Comparison of ENCODE assay signal across 20 mouse cellular contexts in genomic region chr9:67241683-67242082, GRCm38 (mm10).
DNase-seq lines count a peak whose midpoint lies in the region; ATAC-seq and TF ChIP-seq lines count a peak whose summit lies in the region.
"Had no signal": no experiment of that assay in that cellular context is flagged by ENCODE, and none has a peak within 500 bp of the region (broad histone marks: within the 10 kb centered on the region; RNA-seq: fewer than 3 reads in every experiment).

No protein-coding gene starts in this region.

- H3K4me1 ChIP-seq in heart, embryonic 10.5 days = no peaks in the 10 kb centered on the region
- no peaks in the 10 kb centered on the region for H3K4me1 ChIP-seq in lung, embryonic 14.5 days (ENCODE audit: insufficient read depth)
- H3K4me1 ChIP-seq in lung, postnatal 0 days (ENCODE audit: insufficient read depth, low read depth, low read length) = no peaks in the 10 kb centered on the region

- intact Hi-C loops in gastrocnemius, adult 2 months (cut with DNase I) = no loop called here

- no peak overlapping the region for H3K4me2 ChIP-seq in lung, embryonic 14.5 days
- no peak overlapping the region for H3K4me2 ChIP-seq in lung, postnatal 0 days (replicated peaks; ENCODE audit: low read depth, low read length)

- no peak for DNase-seq in gastrocnemius, adult 2 months
- no peak for DNase-seq in gastrocnemius, adult 18-20 months (ENCODE audit: low spot score)
- peak; percentile 59 for DNase-seq in heart, embryonic 10.5 days (ENCODE audit: low spot score)
- no peak for DNase-seq in heart, adult 11 months
- DNase-seq in lung, embryonic 14.5 days = peak; percentile 64
- no peak for DNase-seq in lung, postnatal 0 days (ENCODE audit: low spot score)
- peak; percentile 25 for DNase-seq in brain, embryonic 14.5 days (ENCODE audit: low read depth)
- no peak for DNase-seq in right cerebral cortex, postnatal 25 days
- DNase-seq: adrenal gland, postnatal 10 days; adrenal gland, postnatal 14 days; adrenal gland, postnatal 25 days; B cell, adult 2 months; cerebellum, adult 11 months; cerebellum, adult 11-12 months; cerebellum, adult 18-20 months had no signal

- H3K27ac ChIP-seq in gastrocnemius, adult 2 months = peak overlapping the region; percentile 84
- no peak overlapping the region for H3K27ac ChIP-seq in heart, embryonic 10.5 days
- no peak overlapping the region for H3K27ac ChIP-seq in lung, embryonic 14.5 days (ENCODE audit: low read depth)
- H3K27ac ChIP-seq in lung, postnatal 0 days (ENCODE audit: low read length) = no peak overlapping the region

- WGBS in heart, embryonic 10.5 days = 88% methylated on average over 5 of the region's 5 CpGs
- WGBS in lung, embryonic 14.5 days = 72% methylated on average over 5 of the region's 5 CpGs
- WGBS in lung, postnatal 0 days = 80% methylated on average over 5 of the region's 5 CpGs

- no peaks in the 10 kb centered on the region for H3K9me3 ChIP-seq in heart, embryonic 10.5 days
- no peaks in the 10 kb centered on the region for H3K9me3 ChIP-seq in lung, embryonic 14.5 days (ENCODE audit: low read depth, low read length)
- no peaks in the 10 kb centered on the region for H3K9me3 ChIP-seq in lung, postnatal 0 days (ENCODE audit: low read length)
- H3K9me3 ChIP-seq: G1E had no signal

- no peak for TF ChIP-seq EP300 in lung, postnatal 0 days (IDR thresholded peaks at IDR 0.05)

- no peak for ATAC-seq in lung, embryonic 14.5 days (ENCODE audit: insufficient read depth)
- ATAC-seq in lung, postnatal 0 days = no peak
- ATAC-seq: activated CD4-positive, CD25-positive, alpha-beta regulatory T cell, adult 4 months; CD4-positive, CD25-positive, alpha-beta regulatory T cell, adult 4 months; Patski had no signal

- H3K9ac ChIP-seq in lung, embryonic 14.5 days = no peak overlapping the region
- no peak overlapping the region for H3K9ac ChIP-seq in lung, postnatal 0 days (replicated peaks; ENCODE audit: low read depth)

- H3K4me3 ChIP-seq in gastrocnemius, adult 2 months = no peak overlapping the region
- H3K4me3 ChIP-seq in heart, embryonic 10.5 days = no peak overlapping the region
- H3K4me3 ChIP-seq in lung, embryonic 14.5 days (ENCODE audit: low read depth, low read length) = no peak overlapping the region
- no peak overlapping the region for H3K4me3 ChIP-seq in lung, postnatal 0 days (ENCODE audit: low read depth, low read length)

- peaks cover 44% of the 10 kb centered on the region for H3K36me3 ChIP-seq in heart, embryonic 10.5 days
- peaks cover 5% of the 10 kb centered on the region; the same call in 1 of the 2 replicates for H3K36me3 ChIP-seq in lung, embryonic 14.5 days (ENCODE audit: insufficient read depth)
- H3K36me3 ChIP-seq in lung, postnatal 0 days (ENCODE audit: insufficient read depth, low read length) = no peaks in the 10 kb centered on the region
- H3K36me3 ChIP-seq: G1E had no signal

- no peak for TF ChIP-seq CTCF in gastrocnemius, adult 2 months (IDR thresholded peaks at IDR 0.05)
- no peak for TF ChIP-seq CTCF in lung, embryonic 14.5 days (IDR thresholded peaks at IDR 0.05; ENCODE audit: low read depth)
- no peak for TF ChIP-seq CTCF in lung, postnatal 0 days (IDR thresholded peaks at IDR 0.05)
- no peak for TF ChIP-seq CTCF in brain, embryonic 14.5 days (IDR thresholded peaks at IDR 0.05; ENCODE audit: borderline replicate concordance, extremely low read depth, insufficient read depth, insufficient read length)

- no peak for TF ChIP-seq POLR2A in brain, embryonic 14.5 days (IDR thresholded peaks at IDR 0.05; ENCODE audit: borderline replicate concordance, extremely low read depth, insufficient read depth, insufficient read length, poor library complexity, severe bottlenecking)

- no peaks in the 10 kb centered on the region for H3K27me3 ChIP-seq in heart, embryonic 10.5 days (ENCODE audit: insufficient read depth, poor library complexity, severe bottlenecking)
- no peaks in the 10 kb centered on the region for H3K27me3 ChIP-seq in lung, embryonic 14.5 days (ENCODE audit: insufficient read depth, low read length)
- H3K27me3 ChIP-seq in lung, postnatal 0 days (replicated peaks; ENCODE audit: insufficient read depth, low read length) = no peaks in the 10 kb centered on the region
- H3K27me3 ChIP-seq: CH12.LX, Patski had no signal

Comparison
In these comparisons a context has a peak if more than half of its experiments do, and no peak if none do; other contexts are left out.
1. DNase-seq: peak in heart, embryonic 10.5 days (single experiment), lung, embryonic 14.5 days (single experiment) and brain, embryonic 14.5 days (single experiment); none in gastrocnemius, adult 2 months (single experiment), gastrocnemius, adult 18-20 months (single experiment), heart, adult 11 months (single experiment), lung, postnatal 0 days (single experiment) and right cerebral cortex, postnatal 25 days (single experiment).